Mouse (Mus musculus) urinary bladder, postnatal 25 days (tissue): ENCODE data around the gene Zfp740.

ENCODE experiments used
- DNase-seq: peaks from one replicate; pipeline ENCODE4 v3.0.0; 2022; ENCODE audit warnings: low spot score

Zfp740 gene

DNA sequence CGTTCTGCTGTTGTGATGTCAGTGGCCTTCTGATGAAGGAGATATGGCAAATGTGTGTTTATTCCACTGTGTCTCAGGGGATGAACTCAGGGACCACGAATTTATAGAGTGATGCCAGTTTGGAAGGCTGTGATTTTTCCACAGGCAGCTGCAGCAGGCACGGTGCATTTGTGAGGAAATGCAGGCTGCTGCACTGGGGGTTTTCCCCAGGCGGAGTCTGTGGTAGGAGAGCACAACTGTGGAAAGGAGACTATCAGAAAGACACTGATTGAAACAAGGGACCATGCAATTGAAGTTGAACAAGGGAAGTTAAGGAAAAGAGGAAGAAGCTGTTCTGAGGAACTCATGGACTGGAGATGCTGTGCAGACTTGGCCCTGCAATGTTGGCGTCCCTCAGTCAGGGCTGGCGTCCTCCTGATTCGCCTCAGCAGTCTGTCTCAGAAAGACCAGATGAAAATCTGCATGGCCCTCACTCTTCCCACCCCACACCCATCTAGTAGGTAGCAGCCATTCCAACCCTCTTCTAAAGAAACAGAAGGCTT lies 10.7 kb upstream of the Zfp740 start:
- no peak for DNase-seq

DNA sequence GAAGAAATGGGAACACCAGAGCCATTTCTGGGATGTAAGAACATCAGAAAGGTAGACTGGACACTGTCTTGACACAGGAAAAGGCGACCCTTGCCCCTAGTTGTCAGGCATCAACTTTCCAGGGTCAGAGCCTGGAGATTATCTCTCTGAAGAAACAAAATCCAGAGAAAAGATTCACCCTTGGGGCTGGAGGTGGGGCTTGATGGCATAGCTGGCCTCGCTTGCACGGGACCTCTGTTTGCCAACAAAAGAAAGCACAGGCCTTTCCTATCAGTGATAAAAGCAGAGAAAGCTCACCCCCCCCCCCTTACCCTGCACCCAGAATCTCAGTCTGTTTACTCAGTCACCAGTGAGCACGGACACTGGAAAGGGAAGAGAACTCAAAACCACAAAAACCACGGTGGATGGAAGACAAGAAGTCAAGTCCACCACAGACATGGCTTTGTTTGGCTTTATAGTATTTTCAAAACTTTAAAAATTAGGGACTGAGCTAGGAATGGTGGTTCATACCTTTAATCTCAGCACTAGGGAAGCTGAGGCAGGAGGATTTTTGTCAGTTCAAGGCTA lies 10.1 kb upstream of the Zfp740 start:
- DNase-seq = no peak

DNA sequence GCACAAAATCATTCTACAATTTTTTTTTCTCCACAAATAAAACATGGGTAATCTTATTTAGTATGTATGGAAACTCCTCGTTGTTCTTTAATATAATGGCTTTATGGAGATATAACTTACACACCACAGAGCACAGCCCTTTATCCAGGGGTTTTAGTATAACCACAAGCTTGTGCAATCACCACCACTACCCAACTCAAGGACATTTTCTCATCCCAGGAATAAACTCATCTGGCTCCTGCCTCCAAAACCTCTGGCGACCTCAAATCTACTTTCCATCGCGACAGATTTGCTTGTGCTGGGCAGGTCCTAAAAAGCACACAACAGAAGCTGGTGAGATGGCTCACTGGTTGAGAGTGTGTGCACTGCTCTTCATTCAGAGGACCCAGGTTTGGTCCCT lies 9.4 kb upstream of the Zfp740 start:
- DNase-seq = no peak

DNA sequence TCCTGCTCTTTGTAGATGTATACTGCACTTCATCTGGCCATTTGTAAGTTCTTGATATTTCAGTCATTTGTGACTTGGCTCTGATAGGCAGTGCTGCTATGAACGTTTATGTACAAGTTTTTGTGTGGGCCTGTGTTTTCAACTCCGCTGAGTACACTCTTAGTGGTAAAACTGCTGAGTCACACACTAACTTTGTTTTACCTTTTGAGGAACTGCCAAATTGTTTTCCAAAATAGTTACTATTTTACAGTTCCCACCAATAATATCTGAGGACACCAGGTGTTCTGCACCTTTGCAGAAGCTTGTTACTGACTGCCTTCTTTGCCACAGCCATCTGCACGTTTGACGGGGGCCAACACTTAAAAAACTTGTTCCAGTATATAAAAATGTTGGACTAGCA lies 8.6 kb upstream of the Zfp740 start:
- no peak for DNase-seq

DNA sequence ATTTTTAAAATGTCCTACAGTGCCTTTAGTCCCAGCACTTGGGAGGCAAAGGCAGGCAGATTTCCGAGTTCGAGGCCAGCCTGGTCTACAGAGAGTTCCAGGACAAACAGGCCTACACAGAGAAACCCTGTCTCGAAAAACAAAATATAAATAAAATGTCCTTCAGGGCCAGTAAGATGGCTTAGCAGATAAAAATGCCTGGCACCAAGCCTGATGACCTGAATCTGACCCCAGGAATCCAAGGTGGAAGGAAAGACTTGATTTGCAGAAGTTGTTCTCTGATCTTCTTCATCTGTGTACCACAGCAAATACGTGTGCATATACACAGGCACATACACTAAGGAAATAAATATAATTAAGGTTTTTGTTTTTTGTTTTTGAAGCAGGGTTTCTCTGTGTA lies 7.7 kb upstream of the Zfp740 start:
- DNase-seq = no peak

DNA sequence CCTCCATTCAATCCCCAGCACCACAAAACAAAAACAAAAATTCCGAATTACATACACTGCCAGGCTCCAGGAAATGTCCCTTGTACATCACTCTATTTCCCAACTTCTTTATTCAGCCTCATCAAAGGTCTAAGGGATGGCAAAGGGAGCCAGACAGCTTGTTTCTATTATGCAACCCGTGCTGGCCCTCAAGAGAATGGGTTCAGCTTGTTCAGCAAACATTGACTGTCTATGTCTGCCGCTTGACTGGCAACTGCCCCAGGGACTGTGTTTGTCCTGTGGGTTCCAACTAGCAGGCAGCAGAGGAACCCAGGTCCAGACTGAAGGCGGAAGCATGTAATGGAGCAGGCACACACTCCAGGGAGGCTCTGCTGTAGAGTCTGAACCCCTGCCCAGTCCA lies 4.2 kb upstream of the Zfp740 start:
- DNase-seq = no peak

DNA sequence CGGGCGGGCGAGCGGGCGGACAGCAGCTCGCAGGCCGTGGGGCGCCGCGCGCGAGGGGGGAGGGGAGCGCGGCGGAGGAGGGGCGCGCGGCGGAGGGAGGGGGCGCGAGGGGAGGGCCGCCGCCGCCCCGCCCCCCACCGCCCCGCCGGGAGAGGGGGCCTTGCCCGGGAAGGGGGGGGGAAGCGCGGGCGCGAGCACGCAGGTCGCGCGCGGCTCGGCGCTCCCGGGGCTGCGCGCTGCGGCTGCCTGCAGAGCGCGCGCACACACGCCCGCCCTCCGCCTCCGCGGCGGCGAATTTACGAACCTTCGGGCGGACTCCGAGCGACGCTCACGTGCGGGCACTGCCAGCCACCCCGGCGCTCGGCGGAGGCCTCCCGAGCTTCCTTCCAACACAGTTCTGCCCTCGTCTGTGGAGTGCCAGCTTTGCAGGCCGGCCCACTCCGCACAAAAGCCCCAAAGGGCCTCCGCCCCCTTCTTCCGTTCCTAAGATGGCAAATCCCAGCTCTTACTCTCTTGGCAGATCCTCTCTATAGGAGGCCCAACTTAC lies 859 bp downstream of the Zfp740 start:
- DNase-seq = peak; percentile 60

DNA sequence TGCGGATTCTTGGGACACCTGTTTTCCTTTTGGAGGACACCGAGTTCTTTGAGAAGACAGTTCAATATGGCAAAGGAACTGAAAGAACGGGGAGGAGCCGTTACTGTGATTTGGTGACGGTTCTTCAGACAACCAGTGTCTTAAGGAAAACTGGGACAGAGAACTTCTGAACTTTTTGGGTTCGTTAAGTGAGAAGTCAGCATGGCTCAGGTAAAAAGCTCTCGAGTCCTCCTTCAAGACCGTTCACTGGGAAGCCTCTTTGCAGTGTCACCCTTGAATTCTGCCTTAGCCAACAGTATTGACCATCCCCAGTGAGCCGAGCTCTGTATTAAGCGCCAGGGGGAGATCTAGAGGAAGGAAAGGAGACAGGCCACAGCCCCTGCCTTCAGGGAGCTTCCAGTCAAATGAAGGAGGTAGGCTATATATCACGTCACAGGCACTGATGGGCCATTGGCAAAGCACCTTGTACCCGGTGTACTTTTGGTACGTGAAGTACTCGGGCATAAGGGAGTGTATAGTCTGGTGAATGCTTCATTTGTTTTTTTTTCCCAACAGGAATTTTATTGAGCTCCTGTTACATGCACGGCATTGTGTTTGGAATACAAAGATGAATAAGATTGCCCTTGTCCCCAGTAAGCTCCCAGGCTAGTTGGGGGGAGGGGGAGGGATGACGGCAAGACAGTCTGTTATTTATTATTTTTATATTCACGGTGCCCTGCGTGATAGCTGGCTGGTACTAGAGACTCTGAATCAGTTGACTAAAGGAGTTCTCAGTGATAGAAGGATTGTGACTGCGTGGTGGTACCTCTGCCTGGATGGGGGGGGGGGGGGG lies 1.8 kb downstream of the Zfp740 start, which contains the start of gene Csad:
Gene Csad (minus strand): TSS at position 51 of the 832 bp plus-strand sequence.
- no peak for DNase-seq

DNA sequence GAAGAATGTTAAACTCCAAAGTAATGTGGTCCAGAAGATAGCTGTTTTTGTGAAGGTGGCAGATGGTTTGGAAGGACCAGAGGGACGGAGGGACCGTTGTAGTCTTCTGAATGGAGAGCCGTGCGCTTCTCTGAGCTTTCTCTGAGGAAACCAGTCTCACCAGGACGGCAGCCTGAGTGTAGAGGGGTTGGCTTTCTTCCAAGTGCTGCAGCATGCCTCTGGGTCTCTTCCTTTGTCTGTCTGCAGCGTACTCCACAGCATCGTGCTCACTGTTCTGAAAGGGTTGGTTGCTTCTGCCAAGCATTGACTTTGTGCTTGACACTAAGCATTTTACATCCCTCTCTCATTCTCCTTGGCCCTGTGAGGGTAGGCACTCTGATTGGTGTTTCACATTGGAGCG lies 2.7 kb downstream of the Zfp740 start:
- no peak for DNase-seq

DNA sequence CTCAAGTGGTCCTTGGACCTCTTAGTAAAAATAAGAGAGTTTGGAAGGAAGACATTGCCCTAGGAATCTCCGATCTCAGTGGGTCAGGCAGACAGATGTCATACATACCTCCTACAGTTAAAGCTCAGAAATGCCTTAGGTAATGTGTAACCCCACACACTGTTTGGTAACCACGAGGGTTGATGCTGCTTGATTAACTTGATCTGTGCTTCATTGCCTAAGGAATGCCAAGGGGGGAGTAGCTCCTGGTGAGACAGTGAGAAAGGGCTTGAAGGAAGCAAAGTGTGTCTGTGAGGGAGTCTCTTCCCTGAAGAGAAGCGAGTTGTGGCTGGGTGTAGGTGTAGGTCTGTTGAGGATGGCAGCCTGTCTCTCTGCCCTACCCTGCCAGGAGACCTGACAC lies 4.3 kb downstream of the Zfp740 start:
- DNase-seq = no peak

DNA sequence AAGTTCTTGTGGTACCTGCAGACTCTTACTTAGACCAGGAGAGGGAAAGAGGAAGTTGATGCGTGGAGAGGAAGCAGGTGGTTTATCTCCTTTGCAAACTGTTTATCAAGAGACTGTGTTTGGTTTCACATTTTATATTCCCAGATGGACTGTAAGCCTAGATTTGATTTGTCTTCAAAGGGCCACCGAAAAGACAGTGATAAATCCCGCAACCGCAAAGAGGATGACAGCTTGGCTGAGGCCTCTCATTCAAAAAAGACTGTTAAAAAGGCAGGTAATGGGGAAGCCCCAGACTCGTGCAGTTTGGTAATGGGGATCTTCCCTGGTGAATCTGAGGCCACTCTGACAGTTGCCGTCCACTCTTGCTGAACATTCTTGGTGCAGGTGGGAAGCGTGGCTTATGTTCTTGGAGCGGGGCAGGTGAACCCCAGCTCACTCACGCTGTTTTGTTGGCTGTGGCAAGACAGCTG lies 5.1 kb downstream of the Zfp740 start:
- DNase-seq = no peak

DNA sequence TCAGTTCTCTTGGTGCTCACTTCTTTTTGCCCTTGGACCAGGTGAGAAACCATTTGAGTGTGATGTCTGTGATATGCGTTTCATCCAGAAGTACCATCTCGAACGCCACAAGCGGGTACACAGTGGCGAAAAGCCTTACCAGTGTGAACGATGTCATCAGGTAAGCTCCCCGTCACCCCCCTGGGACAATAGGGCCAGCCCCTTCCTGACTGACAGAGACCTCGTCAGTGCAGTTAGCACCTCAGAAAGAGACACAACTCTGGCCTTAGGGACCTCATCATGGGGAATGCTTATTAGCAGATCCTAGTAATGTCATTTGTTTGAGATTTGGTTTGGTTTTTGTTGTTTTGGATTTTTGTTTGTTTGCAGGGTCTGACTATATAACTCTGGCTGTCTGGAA lies 6.1 kb downstream of the Zfp740 start:
- no peak for DNase-seq

DNA sequence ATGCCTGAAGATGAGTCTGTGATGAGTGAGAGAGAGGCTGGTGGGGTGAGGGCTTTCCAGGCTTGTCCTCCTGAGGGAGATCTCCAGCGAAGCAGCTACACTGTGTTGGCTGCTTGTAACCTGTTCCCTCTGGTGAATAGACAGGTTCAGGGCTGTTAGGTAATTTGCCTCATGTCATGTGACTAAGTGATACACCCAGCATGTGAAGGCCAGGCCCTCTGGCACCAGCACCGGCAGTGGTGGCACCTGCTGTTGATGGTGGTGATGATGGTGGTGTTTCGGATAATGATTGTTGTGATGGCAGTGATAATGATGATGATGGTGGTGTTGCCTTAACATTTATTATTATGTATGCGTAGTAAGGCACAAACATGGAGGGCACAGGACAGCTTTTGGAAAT lies 7.8 kb downstream of the Zfp740 start:
- DNase-seq = no peak

DNA sequence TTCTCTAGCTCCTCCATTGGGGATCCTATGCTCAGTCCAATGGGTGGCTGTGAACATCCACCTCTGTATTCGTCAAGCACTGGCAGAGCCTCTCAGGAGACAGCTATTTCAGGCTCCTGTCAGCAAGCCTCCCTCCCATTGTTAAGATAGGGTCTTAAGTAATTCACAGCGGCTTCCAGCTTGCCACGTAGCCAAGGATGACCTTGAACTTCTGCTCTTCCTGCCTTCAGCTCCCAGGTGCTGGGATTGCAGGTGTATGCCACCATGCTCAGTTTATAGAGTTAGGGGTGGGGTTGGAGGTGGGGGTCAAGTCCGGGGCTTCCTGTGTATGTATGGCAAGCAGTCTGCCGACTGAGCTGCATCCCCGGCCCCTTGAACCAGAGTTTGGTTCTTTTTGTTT lies 8.8 kb downstream of the Zfp740 start:
- DNase-seq = no peak

DNA sequence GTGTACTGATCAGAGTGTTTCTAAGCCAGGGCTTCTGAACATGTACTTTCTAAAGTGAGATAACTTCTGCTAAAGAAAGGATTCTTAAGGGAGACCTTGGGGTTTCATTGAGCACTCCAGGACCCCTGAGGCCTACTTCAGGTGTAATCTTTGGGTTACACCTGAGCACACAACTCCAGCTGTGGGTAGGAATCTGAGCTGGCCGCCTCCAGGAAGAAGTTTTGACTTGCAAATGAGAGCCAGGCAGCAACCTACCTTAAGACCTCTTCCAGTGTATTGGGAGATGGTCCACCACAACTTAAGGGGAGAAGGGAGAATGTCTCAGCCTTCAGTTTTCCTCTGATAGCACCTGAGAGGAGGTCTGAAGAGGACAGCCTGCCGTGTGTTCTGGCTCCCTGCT lies 11.1 kb downstream of the Zfp740 start:
- DNase-seq = no peak

DNA sequence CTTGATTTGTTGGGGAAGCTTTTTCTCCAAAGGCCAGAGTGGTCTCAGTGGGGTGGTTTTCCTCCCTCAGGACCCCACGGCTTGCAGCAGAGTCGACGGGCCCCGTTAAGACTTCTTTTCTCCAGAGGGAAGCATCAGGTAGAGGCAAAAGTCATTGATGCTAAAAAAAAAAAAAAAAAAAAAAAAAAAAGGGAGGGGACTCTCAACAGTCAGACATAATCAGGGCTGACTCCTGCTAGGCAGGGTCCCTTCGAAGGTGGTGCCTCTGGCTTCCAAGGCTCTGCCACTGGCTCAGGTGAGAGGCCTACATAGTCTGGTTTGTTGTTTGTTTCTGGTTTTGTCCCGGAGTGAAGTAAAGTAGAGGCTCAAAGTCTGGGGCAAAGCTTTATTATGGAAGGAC lies 12.6 kb downstream of the Zfp740 start:
- DNase-seq = no peak

DNA sequence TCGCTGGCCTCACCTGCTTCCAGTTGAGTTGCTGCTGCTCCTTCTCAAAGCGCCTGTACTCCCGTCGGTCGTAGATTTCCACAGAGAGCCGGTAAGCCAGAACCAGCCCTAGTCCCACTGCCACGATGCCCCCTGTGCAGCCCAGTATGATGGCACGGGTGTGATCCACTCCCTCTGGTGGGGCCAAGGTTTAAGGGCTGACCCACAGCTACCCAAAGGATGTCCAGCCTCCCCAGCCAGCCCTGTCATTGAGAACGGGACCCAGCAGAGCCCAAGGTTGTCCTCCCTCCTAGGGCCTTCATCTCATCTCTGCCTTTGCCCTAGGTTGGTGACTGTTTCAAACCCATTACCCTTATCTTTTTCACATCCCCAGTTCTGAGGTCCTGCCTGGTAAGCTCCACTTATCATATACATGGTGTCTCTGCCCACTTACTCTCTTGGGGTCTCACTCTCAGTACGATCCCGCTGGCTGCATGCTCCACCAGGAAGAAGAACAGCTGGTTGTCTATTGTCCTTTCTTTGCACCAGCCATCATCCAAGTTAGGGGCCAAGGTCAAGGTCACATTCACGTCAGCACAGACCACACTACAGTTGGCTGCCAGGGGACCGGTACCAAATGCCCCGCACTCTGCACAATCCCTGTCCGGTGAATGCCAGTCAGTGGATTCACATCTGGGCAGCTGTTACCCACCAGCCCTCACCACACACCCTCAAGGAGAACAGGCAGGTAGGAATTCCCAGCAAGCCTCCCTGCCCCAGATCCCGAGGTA lies 13.6 kb downstream of the Zfp740 start:
- no peak for DNase-seq

DNA sequence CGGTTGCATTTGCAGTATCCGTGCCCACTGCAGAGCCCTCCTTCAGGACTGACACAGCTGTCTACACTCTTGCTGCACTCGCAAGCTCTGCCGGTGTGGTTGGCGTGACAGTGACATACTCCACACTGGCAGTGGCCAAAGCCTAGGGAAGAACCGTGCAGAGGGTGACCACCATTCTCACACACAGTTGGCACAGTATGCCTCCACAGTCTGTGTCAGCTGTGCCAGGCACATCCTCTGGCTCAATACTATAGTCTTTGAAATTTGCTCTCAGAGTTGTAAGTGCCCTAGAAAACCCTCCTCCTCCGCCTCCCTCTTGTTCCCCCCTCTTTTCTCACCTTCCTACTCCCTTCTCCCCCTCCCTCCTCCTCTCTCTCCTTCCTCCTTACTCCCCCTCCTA lies 14.3 kb downstream of the Zfp740 start:
- DNase-seq = no peak

DNA sequence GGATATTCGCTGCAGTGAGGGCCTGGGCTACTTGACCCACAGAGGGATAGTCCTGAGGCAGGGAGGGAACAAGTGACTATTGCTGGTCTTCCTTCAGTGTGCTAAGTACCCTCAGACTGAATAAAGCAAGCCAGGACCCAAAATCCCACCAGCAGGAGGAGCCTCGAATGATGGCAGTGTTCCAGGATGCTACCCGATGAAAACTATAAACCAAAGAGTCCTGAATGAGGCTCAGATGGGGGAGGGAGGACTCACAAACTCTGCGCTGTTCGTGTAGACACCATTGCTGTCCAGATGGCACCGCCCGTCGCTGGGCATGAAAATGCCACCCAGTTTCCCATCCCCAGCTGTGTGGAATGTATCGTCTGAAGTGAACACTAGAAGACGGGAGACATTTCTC lies 19.3 kb downstream of the Zfp740 start:
- DNase-seq = no peak

DNA sequence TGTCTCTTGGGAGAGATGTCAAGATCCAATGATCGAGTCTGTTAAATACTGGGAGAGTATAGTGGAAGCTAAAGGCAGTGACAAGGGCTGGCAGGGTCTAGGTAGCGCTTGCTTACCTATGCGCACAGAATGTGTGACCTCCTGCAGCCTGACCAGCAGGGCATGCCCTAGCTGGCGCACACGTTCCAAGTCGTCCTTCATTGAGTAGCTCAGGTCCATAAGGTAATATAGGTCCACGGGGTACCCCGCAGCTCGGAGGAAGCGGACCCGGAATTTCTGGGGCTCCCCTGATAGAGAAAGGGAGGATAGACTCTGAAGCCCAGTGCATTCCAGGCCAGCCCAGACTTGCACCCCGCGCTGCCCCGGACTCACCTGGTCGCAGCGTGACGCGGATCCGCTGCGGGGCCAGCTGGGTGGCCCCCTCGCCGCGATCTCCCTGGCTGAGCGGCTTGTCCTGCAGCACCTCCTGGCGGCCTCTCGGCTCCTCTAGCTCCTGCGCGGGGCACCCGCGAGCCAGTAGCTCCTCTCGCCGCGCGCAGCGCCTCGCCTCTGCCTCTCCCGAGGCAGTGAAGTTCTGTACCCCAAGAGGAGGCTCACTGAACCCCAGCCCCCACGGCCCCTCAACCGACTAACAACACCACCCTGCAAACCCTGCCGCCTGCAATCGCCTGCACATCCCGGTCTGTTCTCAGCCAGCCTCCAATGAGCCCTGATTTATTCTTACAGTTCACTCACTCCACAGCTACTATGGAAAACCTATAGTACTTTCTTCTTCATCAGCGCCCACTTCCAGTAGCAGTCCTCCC lies 21.3 kb downstream of the Zfp740 start:
- DNase-seq = peak; percentile 79

DNA sequence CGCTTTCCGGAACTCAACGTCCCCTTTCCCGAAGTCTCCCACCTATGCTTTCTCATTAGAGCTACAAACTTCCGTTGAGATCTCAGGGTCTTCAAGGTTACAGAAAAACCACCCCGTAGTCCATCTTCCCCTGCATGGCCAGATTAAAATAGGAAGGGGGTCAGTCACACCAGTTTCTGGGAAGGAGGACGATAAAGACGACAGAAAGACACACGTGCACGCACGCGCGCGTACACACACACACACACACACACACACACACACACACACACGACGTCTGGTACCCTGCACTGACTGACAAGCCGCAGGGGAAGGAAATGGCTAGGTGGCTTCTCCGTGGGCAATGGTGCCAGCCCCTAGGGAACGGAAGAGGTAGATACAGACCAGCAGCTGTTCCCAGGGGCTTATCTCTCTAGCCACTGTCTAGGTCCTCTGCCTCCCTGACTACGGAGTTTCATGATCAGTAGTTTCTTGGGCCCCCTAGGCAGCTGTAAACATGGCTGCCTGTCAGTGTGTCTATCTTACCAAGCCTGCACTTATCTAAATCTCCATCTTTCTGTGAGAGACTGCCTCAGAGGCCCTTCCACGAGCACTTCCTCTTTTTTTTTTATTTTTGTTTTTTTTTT lies 22.1 kb downstream of the Zfp740 start:
- no peak for DNase-seq
